In genomic region chr3:83762361-83762760, GRCm38 (mm10) we compare ENCODE assay signal across 16 mouse cellular contexts. TPM values are rescaled to one million over a fixed set of nuclear protein-coding genes. Genes with fewer than 3 reads are reported as not detected.
DNase-seq lines count a peak whose midpoint lies in the region.
"Had no signal": no experiment of that assay in that cellular context is flagged by ENCODE, and none has a peak within 500 bp of the region (broad histone marks: within the 10 kb centered on the region; RNA-seq: fewer than 3 reads in every experiment).

No protein-coding gene starts in this region.

- intact Hi-C loops in gastrocnemius, postnatal 14 days (cut with DNase I; ENCODE audit: low total_unique reads): no loop called here

- peak; percentile 15 for DNase-seq in gastrocnemius, postnatal 14 days
- DNase-seq in gastrocnemius, postnatal 10 days: no peak
- DNase-seq in kidney, postnatal 4 days: peak; percentile 36 to 48
- DNase-seq in kidney, postnatal 36 days: no peak
- peak; percentile 30 for DNase-seq in thymus, postnatal 4 days
- no peak for DNase-seq in thymus, postnatal 14 days
- no peak for DNase-seq in ovary, adult 18-20 months (ENCODE audit: low spot score)
- DNase-seq: cerebellum, adult 2 months; gastrocnemius, postnatal 36 days; kidney, adult 11 months; kidney, postnatal 10 days; liver, embryonic 13.5 days; lung, postnatal 10 days; right cerebral cortex, postnatal 14 days had no signal

RNA-seq across cellular contexts. Expression of gene Sfrp2, which starts 3.8 kb away (rescaled TPM):
- total RNA-seq in gastrocnemius, postnatal 14 days (2021): 10 to 100 TPM in 1 of 2 experiments, 1 to 10 TPM in 1; 8.8 to 14.3 TPM
- 10 to 100 TPM; 19.2 to 19.4 TPM for total RNA-seq in gastrocnemius, postnatal 10 days (2021)
- total RNA-seq: common myeloid progenitor, adult 5-6 weeks; megakaryocyte progenitor cell, adult 5-6 weeks had no signal

Comparison
In these comparisons a context has a peak if more than half of its experiments do, and no peak if none do; other contexts are left out.
1. DNase-seq: peak in gastrocnemius, postnatal 14 days (single experiment), kidney, postnatal 4 days (2 of 2) and thymus, postnatal 4 days (single experiment); none in gastrocnemius, postnatal 10 days (single experiment), kidney, postnatal 36 days (0 of 2), thymus, postnatal 14 days (single experiment) and ovary, adult 18-20 months (single experiment).